Mouse (Mus musculus): ENCODE measurements around the gene Gpd2. TPM values are rescaled to one million over a fixed set of nuclear protein-coding genes. Genes with fewer than 3 reads are reported as not detected.

Gpd2 gene
- polyA plus RNA-seq, 1 experiment, result 11.1 TPM

DNA sequence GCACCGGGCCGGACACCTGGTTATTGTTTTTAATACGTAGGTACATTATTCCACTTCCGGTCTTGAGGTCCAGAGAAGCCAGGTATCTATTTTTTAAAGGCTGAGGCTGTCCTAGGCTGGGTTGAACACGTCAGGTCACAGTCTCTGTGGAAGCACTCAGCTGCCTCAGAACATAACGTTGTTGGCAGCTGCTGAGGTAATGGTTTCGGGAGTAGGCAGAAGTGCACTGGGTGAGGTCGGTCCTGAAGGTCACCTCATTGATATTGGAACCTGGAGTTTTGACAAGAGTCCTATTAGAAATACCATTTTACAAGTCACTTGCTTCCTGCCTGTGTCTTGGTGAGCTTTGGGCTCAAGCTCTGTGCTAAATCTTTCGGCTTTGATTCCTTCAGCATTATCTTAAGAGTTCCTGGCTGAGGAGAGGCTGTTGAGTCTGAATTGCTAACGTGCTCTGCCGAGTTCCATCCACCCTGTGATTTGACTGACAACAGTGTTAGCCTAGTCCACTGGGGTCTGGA lies 17.8 kb downstream of the Gpd2 start:
- Histone ChIP-seq H3K4me2 (ENCODE audit: low read depth) (no peak overlapping the region), H3ac (ENCODE audit: control insufficient read depth, insufficient read length) (no peak overlapping the region), H3K4me3 (no peak overlapping the region), H3K27me3 (ENCODE audit: control insufficient read depth, insufficient read depth, insufficient read length) (no peaks in the 10 kb centered on the region), H3K79me2 (ENCODE audit: control insufficient read depth, insufficient read depth) (peaks cover 80% of the 10 kb centered on the region), H3K36me3 (ENCODE audit: control insufficient read depth, insufficient read depth) (no peaks in the 10 kb centered on the region)
- TF ChIP-seq POLR2A (IDR thresholded peaks at IDR 0.05; ENCODE audit: insufficient read length, low read depth) (no peak), POLR2AphosphoS2 (IDR thresholded peaks at IDR 0.05; ENCODE audit: insufficient read length, low read depth) (no peak), MYOG (IDR thresholded peaks at IDR 0.05; ENCODE audit: control insufficient read depth in 1 of 3, insufficient read depth in 1 of 3, insufficient read length in 2 of 3, low read depth in 2 of 3) (no peak), MYOD1 (IDR thresholded peaks at IDR 0.05; ENCODE audit: control insufficient read depth in 1 of 3, insufficient read length in 2 of 3, low read depth in 2 of 3) (peak in 1 of 3 experiments; percentile 2), MAX (IDR thresholded peaks at IDR 0.05; ENCODE audit: low read depth) (no peak), SRF (IDR thresholded peaks at IDR 0.05; ENCODE audit: control insufficient read depth, insufficient read length, low read depth) (no peak)

DNA sequence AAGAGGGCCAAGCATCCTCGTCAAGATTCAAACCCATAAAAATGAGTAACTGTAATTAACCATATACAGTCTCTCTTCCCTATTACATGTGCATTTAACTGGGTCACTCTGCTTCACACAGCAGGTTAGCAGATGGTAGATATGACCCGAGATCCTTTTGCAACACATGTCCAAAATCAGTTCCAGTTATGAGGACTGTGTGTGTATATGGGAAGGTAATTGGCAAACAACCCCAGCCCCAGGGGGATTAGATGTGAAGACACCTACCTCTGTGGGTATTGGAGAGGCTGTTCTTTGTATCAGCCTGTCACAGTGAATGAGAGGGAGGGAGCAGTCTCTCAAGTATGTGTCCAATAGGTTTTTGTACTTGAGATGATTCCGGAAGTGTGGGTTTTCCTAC lies 18.4 kb downstream of the Gpd2 start:
- TF ChIP-seq E2F4 (IDR thresholded peaks at IDR 0.05; ENCODE audit: insufficient read depth), result no peak
- no peak for TF ChIP-seq POLR2A (IDR thresholded peaks at IDR 0.05; ENCODE audit: insufficient read length, low read depth)
- TF ChIP-seq REST (IDR thresholded peaks at IDR 0.05; ENCODE audit: insufficient read depth, insufficient read length), result no peak
- TF ChIP-seq MYOD1 (IDR thresholded peaks at IDR 0.05; ENCODE audit: control insufficient read depth in 1 of 3, insufficient read length in 2 of 3, low read depth in 2 of 3), result no peak
- no peak for TF ChIP-seq USF1 (IDR thresholded peaks at IDR 0.05; ENCODE audit: low read depth)
- TF ChIP-seq TCF12 (IDR thresholded peaks at IDR 0.05; ENCODE audit: insufficient read depth, poor library complexity, severe bottlenecking), result no peak
- TF ChIP-seq MYOG (IDR thresholded peaks at IDR 0.05; ENCODE audit: control insufficient read depth in 1 of 3, insufficient read depth in 1 of 3, insufficient read length in 2 of 3, low read depth in 2 of 3), result no peak
- TF ChIP-seq SRF (IDR thresholded peaks at IDR 0.05; ENCODE audit: control insufficient read depth, insufficient read length, low read depth), result no peak
- TF ChIP-seq POLR2AphosphoS2 (IDR thresholded peaks at IDR 0.05; ENCODE audit: insufficient read length, low read depth), result no peak
- no peak for TF ChIP-seq TCF3 (IDR thresholded peaks at IDR 0.05; ENCODE audit: insufficient read length, low read depth)
- no peak for TF ChIP-seq CEBPB (IDR thresholded peaks at IDR 0.05; ENCODE audit: insufficient read depth, poor library complexity, severe bottlenecking)
- TF ChIP-seq MAX (IDR thresholded peaks at IDR 0.05; ENCODE audit: low read depth), result no peak
- Histone ChIP-seq H3K27me3 (ENCODE audit: control insufficient read depth, insufficient read depth, insufficient read length) (no peaks in the 10 kb centered on the region), H3K36me3 (ENCODE audit: control insufficient read depth, insufficient read depth) (no peaks in the 10 kb centered on the region), H3K4me2 (ENCODE audit: low read depth) (no peak overlapping the region), H3K4me3 (no peak overlapping the region), H3ac (ENCODE audit: control insufficient read depth, insufficient read length) (no peak overlapping the region), H3K79me2 (ENCODE audit: control insufficient read depth, insufficient read depth) (peaks cover 80% of the 10 kb centered on the region)

DNA sequence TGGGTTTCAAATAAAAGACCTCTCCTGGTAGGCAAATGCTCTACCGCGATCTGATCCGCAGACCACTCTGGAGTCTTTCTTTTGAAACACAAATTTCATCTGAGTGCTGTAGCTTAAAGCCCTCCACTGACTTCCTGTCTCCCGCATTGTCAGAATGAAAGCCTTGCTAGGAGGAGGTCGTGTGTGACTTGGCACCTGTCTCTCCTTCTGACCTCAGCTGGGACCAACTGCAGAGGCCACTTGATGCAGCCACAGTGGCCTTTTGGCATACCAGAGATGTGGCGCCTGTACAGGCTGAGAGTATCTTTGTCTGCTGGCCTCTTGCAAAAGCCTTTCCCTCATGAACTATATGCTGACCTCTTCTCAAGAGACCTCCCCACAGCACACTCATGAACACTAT lies 19.0 kb downstream of the Gpd2 start:
- Histone ChIP-seq H3K4me2 (ENCODE audit: low read depth) (no peak overlapping the region), H3K79me2 (ENCODE audit: control insufficient read depth, insufficient read depth) (peaks cover 78% of the 10 kb centered on the region), H3K36me3 (ENCODE audit: control insufficient read depth, insufficient read depth) (no peaks in the 10 kb centered on the region), H3K4me3 (no peak overlapping the region), H3ac (ENCODE audit: control insufficient read depth, insufficient read length) (no peak overlapping the region), H3K27me3 (ENCODE audit: control insufficient read depth, insufficient read depth, insufficient read length) (no peaks in the 10 kb centered on the region)
- peak in 2 of 3 experiments; percentile 76 to 90 for TF ChIP-seq MYOD1 (IDR thresholded peaks at IDR 0.05; ENCODE audit: control insufficient read depth in 1 of 3, insufficient read length in 2 of 3, low read depth in 2 of 3)
- no peak for TF ChIP-seq REST (IDR thresholded peaks at IDR 0.05; ENCODE audit: insufficient read depth, insufficient read length)
- no peak for TF ChIP-seq USF1 (IDR thresholded peaks at IDR 0.05; ENCODE audit: low read depth)
- TF ChIP-seq POLR2AphosphoS2 (IDR thresholded peaks at IDR 0.05; ENCODE audit: insufficient read length, low read depth), result no peak
- peak; percentile 74 to 96 (median 76) for TF ChIP-seq MYOG (IDR thresholded peaks at IDR 0.05; ENCODE audit: control insufficient read depth in 1 of 3, insufficient read depth in 1 of 3, insufficient read length in 2 of 3, low read depth in 2 of 3)
- TF ChIP-seq TCF3 (IDR thresholded peaks at IDR 0.05; ENCODE audit: insufficient read length, low read depth), result peak; percentile 26
- no peak for TF ChIP-seq SRF (IDR thresholded peaks at IDR 0.05; ENCODE audit: control insufficient read depth, insufficient read length, low read depth)
- TF ChIP-seq TCF12 (IDR thresholded peaks at IDR 0.05; ENCODE audit: insufficient read depth, poor library complexity, severe bottlenecking), result peak; percentile 50

DNA sequence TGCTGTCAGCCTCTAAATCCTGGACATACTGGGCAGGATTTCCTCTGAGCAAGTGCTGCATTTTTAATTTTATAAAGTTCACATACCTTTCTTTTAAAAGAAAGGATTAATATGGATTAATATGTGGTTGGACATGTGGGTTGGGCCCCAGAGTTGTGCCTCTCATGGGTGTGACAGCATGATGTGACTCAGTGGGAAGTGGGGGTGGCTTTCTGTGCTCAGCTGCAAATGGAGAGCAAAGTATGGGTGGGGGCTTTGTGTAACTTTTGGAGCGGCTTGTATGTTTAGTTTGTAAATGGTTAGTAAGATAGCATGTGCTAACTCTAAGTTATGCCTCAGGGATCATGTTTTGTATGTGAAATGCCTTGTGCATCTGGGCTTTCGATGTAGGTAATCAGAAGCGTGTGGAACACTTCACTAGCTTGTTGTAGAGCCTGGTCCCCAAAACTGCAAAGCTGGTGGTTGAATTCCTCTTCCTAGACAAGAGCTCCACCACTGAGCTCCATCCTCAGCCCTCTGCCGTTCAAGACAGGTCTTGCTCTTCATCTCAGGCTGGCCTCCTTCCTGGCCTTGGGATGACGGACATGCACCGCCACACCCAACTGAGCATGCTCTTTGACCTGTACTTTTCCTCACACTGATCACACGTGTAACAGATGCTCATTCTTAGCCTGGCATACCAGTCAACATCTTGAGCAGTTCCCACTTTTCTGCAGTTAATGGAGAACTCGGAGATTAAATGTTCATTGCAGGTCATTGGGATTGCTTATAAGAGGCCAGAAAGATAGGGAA lies 24.0 kb downstream of the Gpd2 start:
- H3K36me3 ChIP-seq (ENCODE audit: control insufficient read depth, insufficient read depth), result no peaks in the 10 kb centered on the region
- H3ac ChIP-seq (ENCODE audit: control insufficient read depth, insufficient read length), result no peak overlapping the region
- peak overlapping the region; percentile 44 for H3K4me2 ChIP-seq (ENCODE audit: low read depth)
- TF ChIP-seq TCF12 (IDR thresholded peaks at IDR 0.05; ENCODE audit: insufficient read depth, poor library complexity, severe bottlenecking) (no peak), SRF (IDR thresholded peaks at IDR 0.05; ENCODE audit: control insufficient read depth, insufficient read length, low read depth) (no peak)
- H3K4me3 ChIP-seq, result no peak overlapping the region
- H3K27me3 ChIP-seq (ENCODE audit: control insufficient read depth, insufficient read depth, insufficient read length), result no peaks in the 10 kb centered on the region
- H3K79me2 ChIP-seq (ENCODE audit: control insufficient read depth, insufficient read depth), result peaks cover 50% of the 10 kb centered on the region

DNA sequence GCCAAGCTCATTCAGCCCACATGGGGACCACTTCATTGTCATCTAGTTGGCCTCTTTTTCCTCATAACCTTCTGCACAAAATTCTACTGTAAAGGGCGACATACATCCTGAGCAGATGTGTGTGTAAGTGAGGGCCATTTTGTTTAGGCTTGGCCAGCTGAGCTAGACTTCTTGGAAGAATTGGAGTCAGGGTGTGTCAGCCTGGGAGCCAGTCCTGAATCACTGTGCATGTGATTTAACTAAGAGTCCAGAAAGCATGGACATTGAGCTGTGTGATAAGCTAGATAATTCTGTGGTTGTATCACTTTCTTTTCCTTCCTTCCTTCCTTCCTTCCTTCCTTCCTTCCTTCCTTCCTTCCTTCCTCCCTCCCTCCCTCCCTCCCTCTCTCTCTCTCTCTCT lies 26.0 kb downstream of the Gpd2 start:
- Histone ChIP-seq H3K79me2 (ENCODE audit: control insufficient read depth, insufficient read depth) (peaks cover 33% of the 10 kb centered on the region), H3K4me3 (no peak overlapping the region), H3K36me3 (ENCODE audit: control insufficient read depth, insufficient read depth) (peaks cover 3% of the 10 kb centered on the region), H3K4me2 (ENCODE audit: low read depth) (no peak overlapping the region), H3K27me3 (ENCODE audit: control insufficient read depth, insufficient read depth, insufficient read length) (no peaks in the 10 kb centered on the region), H3ac (ENCODE audit: control insufficient read depth, insufficient read length) (no peak overlapping the region)
- TF ChIP-seq TCF3 (IDR thresholded peaks at IDR 0.05; ENCODE audit: insufficient read length, low read depth) (no peak), POLR2AphosphoS2 (IDR thresholded peaks at IDR 0.05; ENCODE audit: insufficient read length, low read depth) (no peak), MYOG (IDR thresholded peaks at IDR 0.05; ENCODE audit: control insufficient read depth in 1 of 3, insufficient read depth in 1 of 3, insufficient read length in 2 of 3, low read depth in 2 of 3) (no peak), MAX (IDR thresholded peaks at IDR 0.05; ENCODE audit: low read depth) (no peak), MYOD1 (IDR thresholded peaks at IDR 0.05; ENCODE audit: control insufficient read depth in 1 of 3, insufficient read length in 2 of 3, low read depth in 2 of 3) (no peak)
